Mouse (Mus musculus): ENCODE results near the gene Plxnc1.
A peak's percentile ranks its signal among the peaks of the same experiment; 100 is the strongest.

Plxnc1 gene

DNA sequence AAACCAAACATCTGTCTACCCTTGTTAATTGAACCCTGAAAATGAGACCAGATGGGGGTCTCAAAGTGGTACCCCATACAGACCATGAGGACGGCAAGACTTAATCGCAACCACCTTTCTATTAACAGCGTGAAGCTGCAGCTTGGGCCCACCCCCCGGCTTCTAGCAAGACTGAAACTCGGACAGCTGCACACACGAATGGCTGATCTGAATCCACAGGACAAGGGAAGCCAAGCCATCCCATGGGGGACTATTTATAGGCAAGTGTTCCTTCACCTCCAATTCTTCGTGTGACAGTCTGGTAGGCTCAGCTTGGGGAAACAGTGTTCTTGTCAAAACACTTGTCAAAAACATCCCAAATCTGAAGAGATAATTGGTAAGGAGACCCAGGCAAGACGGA lies 24.1 kb downstream of the Plxnc1 start:
- no peak for DNase-seq (ENCODE audit: low spot score)

DNA sequence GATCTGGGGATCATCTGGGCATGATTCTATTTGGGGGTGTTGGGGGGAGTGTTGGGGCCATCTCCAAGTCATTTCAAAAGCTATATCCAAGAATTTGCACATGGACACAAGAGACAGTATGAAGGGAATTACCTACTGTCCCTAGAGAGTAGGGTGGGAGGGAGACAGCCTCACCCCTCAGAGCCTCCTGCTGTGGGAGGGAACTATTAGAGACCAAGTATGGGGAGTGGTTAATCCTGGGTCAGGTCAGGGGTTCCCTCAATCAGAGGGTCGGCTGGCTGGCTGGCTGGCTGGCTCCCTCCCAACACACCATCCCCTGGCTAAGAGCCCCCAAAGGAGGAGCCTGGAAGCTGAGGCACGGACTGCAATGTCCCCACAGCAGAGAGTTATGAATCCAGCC lies 24.7 kb downstream of the Plxnc1 start:
- no peak for DNase-seq (ENCODE audit: low spot score)

DNA sequence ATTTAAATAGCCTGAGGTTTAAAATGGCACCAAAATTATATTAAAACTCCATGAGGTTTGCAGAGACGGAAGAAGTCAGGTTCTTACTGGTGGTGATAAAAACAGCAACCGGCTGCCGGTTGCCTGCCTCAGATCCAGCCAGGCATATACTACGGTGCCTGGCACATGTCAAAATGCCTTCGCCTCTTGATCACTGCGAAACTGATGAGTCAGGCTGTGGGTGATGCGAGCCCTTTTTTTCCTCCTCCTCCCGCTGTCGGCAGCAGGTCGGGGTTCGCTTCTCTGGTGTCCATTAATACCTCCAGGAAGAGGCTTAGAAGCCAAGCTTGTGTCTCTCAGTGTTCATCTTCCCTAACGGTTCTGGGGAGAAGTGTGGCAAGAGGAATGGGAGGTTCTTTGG lies 25.1 kb downstream of the Plxnc1 start:
- DNase-seq (ENCODE audit: low spot score): peak; percentile 84

DNA sequence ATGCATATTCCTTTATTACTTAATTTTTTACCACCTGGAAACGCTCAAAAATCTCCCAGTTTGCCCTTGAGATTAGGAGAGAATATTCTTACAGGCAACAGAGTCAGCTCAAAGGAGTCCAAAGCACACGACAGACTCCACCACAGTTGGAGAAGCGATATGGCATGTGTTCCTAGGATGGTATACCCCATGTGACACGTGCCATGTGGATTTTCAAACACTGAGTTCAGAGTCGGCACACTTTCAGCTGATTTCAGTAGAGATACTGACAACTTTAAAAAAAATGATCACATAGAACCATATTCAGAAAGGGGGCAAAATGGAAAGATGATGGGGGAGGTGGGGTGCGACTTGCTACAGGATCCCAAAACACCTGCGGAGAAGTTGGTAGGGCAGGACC lies 26.0 kb downstream of the Plxnc1 start:
- DNase-seq (ENCODE audit: low spot score): no peak

GRCm38 (mm10) chr10:94917990-94918389 lies 26.6 kb downstream of the Plxnc1 start:
- DNase-seq (ENCODE audit: low spot score): no peak

DNA sequence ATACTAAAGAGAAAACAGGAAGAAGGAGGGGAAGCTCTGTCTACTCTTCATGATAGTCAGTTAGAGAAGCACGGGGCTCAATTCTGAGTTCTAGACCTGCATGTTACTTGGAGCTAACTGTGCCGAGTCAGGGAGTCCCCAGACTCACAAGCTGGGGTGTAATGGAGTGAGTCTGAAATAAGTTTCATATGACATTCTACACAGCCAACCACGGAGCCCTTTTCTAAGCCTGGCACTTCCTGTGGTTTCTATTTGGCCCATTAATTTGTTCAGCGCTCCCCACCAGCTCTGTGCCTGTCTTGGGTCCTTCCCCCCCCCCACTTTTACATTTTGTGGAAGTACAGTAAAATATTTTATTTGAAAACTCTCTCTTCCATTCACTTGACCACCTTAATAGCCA lies 27.3 kb downstream of the Plxnc1 start:
- no peak for DNase-seq (ENCODE audit: low spot score)

DNA sequence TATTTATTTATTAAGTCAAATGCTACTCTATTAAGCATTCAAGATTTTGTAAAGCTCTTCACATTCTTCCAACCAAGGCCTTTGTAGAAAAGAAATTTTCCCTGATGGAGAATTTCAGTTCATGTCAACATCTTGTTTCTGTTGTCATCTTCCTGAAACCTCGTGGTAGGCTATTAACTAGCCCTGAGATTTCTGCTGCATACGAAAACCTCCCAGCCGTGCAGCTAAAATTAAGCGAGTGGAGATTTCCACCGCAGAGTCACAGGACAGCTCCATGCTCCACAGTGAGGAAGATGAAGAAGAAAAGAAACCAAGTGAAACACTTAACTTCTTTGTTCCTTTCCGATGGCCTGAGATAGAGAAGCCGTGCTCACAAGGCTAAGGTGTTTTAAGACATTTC lies 28.0 kb downstream of the Plxnc1 start:
- DNase-seq (ENCODE audit: low spot score): no peak

- no peak for DNase-seq (ENCODE audit: low spot score)
Observed at GRCm38 (mm10) chr10:94915746-94916145, 28.9 kb downstream of the Plxnc1 start.

- peak; percentile 62 for DNase-seq (ENCODE audit: low spot score)
Observed at GRCm38 (mm10) chr10:94914081-94914480, 30.6 kb downstream of the Plxnc1 start.

DNA sequence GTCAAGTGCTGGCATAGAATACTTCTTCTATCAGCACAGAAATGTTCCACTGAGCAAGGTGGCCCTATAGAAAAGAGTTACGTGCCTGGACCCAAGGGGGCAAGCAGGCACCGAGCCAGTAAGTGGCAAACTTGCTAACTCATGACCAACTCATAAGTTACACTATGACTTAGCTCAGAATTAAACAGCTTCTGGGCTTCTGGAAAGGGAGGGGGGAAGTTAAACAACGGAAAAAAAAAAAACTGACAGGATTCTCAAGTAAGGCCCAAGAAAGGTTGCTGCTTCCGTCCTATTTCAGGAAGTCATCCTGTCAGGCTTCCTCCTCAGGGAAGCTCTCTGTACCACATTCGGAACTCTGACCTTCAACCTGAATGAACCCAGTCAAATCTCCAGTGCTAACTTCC lies 31.3 kb downstream of the Plxnc1 start:
- DNase-seq (ENCODE audit: low spot score): no peak

- no peak for DNase-seq (ENCODE audit: low spot score)
Observed at GRCm38 (mm10) chr10:94912551-94912950, 32.1 kb downstream of the Plxnc1 start.

DNA sequence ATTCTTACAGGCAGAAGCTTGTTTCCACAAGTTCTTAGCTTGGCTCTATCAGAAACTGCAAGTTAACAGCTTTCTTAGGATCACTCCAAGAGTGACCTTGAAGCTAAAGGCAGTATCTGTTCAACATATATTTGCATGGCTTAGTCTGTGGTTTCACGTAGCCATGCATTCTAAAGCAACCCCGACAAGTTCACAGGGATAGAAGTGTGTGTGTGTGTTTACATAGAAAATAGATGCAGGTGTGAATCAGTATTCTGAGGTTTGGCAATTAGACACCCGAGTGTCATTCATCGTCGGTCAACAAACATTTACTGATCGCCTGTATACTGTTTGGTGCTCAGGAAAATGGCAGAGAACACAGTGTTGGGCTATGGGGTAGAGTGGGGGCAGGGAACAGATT lies 33.5 kb downstream of the Plxnc1 start:
- no peak for DNase-seq (ENCODE audit: low spot score)

GRCm38 (mm10) chr10:94910570-94910969 lies 34.1 kb downstream of the Plxnc1 start:
- DNase-seq (ENCODE audit: low spot score): no peak

DNA sequence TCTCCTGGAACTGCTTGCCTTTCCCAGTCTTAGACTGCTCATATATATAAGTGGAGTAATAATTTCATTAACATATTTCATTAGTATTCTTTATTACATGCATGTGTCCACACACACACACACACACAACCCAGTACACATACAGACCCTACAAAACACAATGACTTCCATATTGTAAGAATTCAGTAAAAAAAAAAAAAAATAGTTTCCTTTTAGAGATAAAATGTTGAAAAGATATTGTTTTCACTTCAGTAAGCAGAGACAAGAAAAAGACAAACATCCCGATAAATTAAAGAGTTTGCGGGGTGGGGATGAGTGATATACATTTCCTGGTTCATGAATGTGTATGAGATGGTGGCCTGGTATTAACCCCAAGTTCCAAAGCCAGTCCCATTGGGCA lies 34.8 kb downstream of the Plxnc1 start:
- no peak for DNase-seq (ENCODE audit: low spot score)

GRCm38 (mm10) chr10:94908976-94909717 lies 35.5 kb downstream of the Plxnc1 start:
- DNase-seq (ENCODE audit: low spot score): no peak

- no peak for DNase-seq (ENCODE audit: low spot score)
Observed at GRCm38 (mm10) chr10:94905689-94906473, 38.8 kb downstream of the Plxnc1 start.

- DNase-seq (ENCODE audit: low spot score): no peak
Observed at GRCm38 (mm10) chr10:94905219-94905618, 39.4 kb downstream of the Plxnc1 start.

DNA sequence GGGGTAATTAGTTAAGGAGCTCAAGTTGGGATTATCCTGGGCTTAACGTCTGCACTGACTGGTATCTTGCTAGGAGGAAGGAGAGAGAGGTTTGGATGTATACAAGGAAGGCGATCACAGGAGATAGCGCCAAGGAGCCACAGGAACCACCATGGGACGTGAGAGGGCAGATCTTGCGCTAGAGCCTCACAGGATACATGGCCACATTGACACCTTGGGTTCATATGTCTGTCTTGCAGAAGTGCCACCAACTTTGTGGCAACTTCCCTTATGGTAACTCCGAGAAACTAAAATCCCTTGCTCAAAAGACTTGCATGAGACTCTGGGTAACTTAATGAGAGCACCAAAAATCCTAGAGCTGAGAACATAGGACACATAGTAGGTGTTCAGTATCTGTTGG lies 47.7 kb downstream of the Plxnc1 start:
- no peak for DNase-seq (ENCODE audit: low spot score)

- no peak for DNase-seq (ENCODE audit: low spot score)
Observed at GRCm38 (mm10) chr10:94896311-94896710, 48.3 kb downstream of the Plxnc1 start.

DNA sequence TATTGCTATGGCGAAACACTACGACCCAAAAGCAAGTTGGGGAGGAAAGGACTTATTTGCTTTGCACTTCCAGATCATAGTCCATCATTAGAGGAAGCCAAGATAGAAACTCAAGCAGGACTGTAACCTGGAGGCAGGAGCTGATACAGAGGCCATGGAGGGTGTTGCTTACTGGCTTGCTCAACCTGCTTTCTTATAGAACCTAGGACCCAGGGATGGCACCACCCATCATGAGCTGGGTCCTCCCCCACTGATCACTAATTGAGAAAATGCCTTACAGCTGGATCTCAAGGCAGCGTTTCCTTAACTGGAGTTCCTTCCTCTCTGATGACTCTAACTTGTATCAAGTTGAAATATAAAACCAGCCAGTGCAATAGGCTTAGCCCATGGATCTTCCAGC lies 48.8 kb downstream of the Plxnc1 start:
- no peak for DNase-seq (ENCODE audit: low spot score)

DNA sequence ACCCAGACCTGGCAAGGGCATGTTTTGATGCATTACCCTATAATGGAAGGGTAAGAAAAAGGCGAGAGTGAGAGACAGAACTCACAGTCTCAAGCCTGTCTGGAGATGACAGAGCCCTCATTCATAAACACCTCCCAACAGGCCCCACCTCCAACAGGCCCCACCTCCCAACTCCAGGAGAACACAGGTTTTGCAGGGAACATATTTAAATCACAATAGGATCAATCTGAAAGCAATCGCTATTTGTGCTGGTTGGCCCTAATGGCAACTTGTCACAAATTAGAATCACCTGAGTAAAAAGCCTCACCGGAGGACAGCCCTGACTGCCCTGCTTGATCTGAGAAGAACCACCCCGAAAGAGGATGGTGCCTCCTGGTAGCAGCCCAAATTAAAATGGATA lies 54.9 kb downstream of the Plxnc1 start:
- no peak for DNase-seq (ENCODE audit: low spot score)

- DNase-seq (ENCODE audit: low spot score): no peak
Observed at GRCm38 (mm10) chr10:94883216-94883615, 61.4 kb downstream of the Plxnc1 start.

DNA sequence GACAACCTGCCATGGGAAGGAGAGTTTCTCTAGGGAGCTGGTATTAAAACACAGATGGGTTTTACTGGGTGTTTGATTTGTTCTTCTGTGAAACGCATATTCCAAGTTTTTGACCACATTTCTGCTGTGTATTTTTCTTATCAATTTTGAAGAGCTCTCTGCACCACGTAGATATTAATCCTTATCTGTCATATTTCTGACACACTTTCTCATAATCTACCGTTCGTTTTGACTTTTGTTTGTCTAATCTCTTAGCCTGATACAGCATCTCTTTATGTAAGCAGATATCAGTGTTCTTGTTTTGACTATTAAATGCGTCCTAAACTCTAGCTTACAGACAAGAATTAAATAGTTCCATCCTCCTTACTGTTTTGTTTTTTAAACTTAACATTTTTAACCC lies 73.1 kb downstream of the Plxnc1 start:
- DNase-seq (ENCODE audit: low spot score): no peak

DNA sequence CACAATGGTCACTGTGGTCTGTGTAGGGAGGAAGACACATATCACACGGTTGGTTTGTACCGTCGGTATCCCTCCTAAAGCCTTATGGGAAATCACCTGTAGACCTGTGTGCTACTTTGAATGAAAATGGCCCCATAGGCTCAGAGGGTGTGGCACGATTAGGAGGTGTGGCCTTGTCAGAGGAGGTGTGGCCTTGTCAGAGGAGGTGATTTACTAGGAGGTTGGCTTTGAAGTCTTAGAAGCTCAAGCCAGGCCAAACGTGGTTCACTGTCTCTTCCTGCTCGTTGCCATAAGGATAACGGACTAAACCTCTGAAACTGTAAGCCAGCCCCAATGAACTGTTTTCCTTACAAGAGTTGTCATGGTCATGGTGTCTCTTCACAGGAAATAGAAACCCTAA lies 73.5 kb downstream of the Plxnc1 start:
- no peak for DNase-seq (ENCODE audit: low spot score)

Measured in MN1 (cell line).